Comparison of ENCODE assay signal across 8 mouse cellular contexts in genomic region chr10:8885201-8885600, GRCm38 (mm10). TPM values are rescaled to one million over a fixed set of nuclear protein-coding genes. Genes with fewer than 3 reads are reported as not detected.
A peak's percentile ranks its signal among the peaks of the same experiment; 100 is the strongest.
DNase-seq lines count a peak whose midpoint lies in the region; ATAC-seq and TF ChIP-seq lines count a peak whose summit lies in the region.

No protein-coding gene starts in this region.

- peak overlapping the region; percentile 93 for H3K4me3 ChIP-seq in megakaryocyte, embryonic 14.5 days (replicated peaks)
- H3K4me3 ChIP-seq in heart, embryonic 16.5 days (ENCODE audit: low read length): peak overlapping the region; percentile 63
- peak overlapping the region; percentile 69 for H3K4me3 ChIP-seq in liver, embryonic 16.5 days (ENCODE audit: low read depth, low read length)
- H3K4me3 ChIP-seq in small intestine, adult 2 months (ENCODE audit: low read depth, low read length): peak overlapping the region; percentile 81

- peak overlapping the region; percentile 78 for H3K4me2 ChIP-seq in heart, embryonic 16.5 days (ENCODE audit: low read depth, low read length)
- peak overlapping the region; percentile 66 for H3K4me2 ChIP-seq in liver, embryonic 16.5 days (ENCODE audit: low read depth, low read length)

- H3K27me3 ChIP-seq in megakaryocyte, embryonic 14.5 days (replicated peaks): peaks cover 31% of the 10 kb centered on the region
- H3K27me3 ChIP-seq in heart, embryonic 16.5 days (ENCODE audit: control insufficient read depth, insufficient read depth, low read length): no peaks in the 10 kb centered on the region
- peaks cover 18% of the 10 kb centered on the region for H3K27me3 ChIP-seq in liver, embryonic 16.5 days (ENCODE audit: control insufficient read depth, insufficient read depth, low read depth, low read length)
- H3K27me3 ChIP-seq in small intestine, adult 2 months (ENCODE audit: control insufficient read depth, insufficient read depth, low read length): no peaks in the 10 kb centered on the region

- TF ChIP-seq POLR2A in small intestine, adult 2 months (IDR thresholded peaks at IDR 0.05; ENCODE audit: low read depth, low read length): no peak

- ATAC-seq in megakaryocyte, adult 5-6 weeks (ENCODE audit: poor library complexity, severe bottlenecking): no peak
- ATAC-seq in heart, embryonic 16.5 days (replicated peaks; ENCODE audit: extremely low read depth, insufficient read depth, low FRiP score): no peak
- no peak for ATAC-seq in liver, embryonic 16.5 days (ENCODE audit: low read depth)
- ATAC-seq in granulocyte monocyte progenitor cell, adult 5-6 weeks (replicated peaks; ENCODE audit: poor library complexity, severe bottlenecking): no peak

- no peaks in the 10 kb centered on the region for H3K36me3 ChIP-seq in megakaryocyte, embryonic 14.5 days (replicated peaks; ENCODE audit: low read length)
- H3K36me3 ChIP-seq in heart, embryonic 16.5 days (ENCODE audit: control insufficient read depth, insufficient read depth): no peaks in the 10 kb centered on the region
- no peaks in the 10 kb centered on the region for H3K36me3 ChIP-seq in liver, embryonic 16.5 days (ENCODE audit: control insufficient read depth, insufficient read depth)
- no peaks in the 10 kb centered on the region for H3K36me3 ChIP-seq in small intestine, adult 2 months (ENCODE audit: control insufficient read depth, insufficient read depth, low read length)

- H3K9me3 ChIP-seq in megakaryocyte, embryonic 14.5 days: no peaks in the 10 kb centered on the region
- no peaks in the 10 kb centered on the region for H3K9me3 ChIP-seq in heart, embryonic 16.5 days (replicated peaks; ENCODE audit: control insufficient read depth, low read length)
- H3K9me3 ChIP-seq in liver, embryonic 16.5 days (replicated peaks; ENCODE audit: control insufficient read depth, low read length): no peaks in the 10 kb centered on the region

- peak overlapping the region; percentile 89 for H3K9ac ChIP-seq in heart, embryonic 16.5 days (ENCODE audit: low read length)
- H3K9ac ChIP-seq in liver, embryonic 16.5 days (ENCODE audit: low read depth, low read length): peak overlapping the region; percentile 64

- WGBS in heart, embryonic 16.5 days: 2% methylated on average over 11 of the region's 11 CpGs
- WGBS in liver, embryonic 16.5 days (ENCODE audit: insufficient replicate concordance): 5% methylated on average over 11 of the region's 11 CpGs
- 2% methylated on average over 11 of the region's 11 CpGs for WGBS in small intestine, adult 2 months

- peak overlapping the region; percentile 98 for H3K27ac ChIP-seq in heart, embryonic 16.5 days (ENCODE audit: low read length)
- H3K27ac ChIP-seq in liver, embryonic 16.5 days (ENCODE audit: low read length): peak overlapping the region; percentile 7; the same call in 1 of the 2 replicates
- H3K27ac ChIP-seq in small intestine, adult 2 months (ENCODE audit: insufficient read depth, low read depth, low read length): peak overlapping the region; percentile 94

- DNase-seq in gastrocnemius, postnatal 36 days: no peak
- DNase-seq in layer of hippocampus, postnatal 25 days (ENCODE audit: extremely low spot score in 1 of 2, low spot score in 1 of 2): no peak

- peaks cover 24% of the 10 kb centered on the region for H3K4me1 ChIP-seq in megakaryocyte, embryonic 14.5 days
- H3K4me1 ChIP-seq in heart, embryonic 16.5 days (ENCODE audit: control insufficient read depth, insufficient read depth, low read length): peaks cover 16% of the 10 kb centered on the region
- H3K4me1 ChIP-seq in liver, embryonic 16.5 days (ENCODE audit: control insufficient read depth, low read depth, low read length): no peaks in the 10 kb centered on the region; the same call in 1 of the 2 replicates
- H3K4me1 ChIP-seq in small intestine, adult 2 months (ENCODE audit: control insufficient read depth, insufficient read depth, insufficient read length, low read length): peaks cover 5% of the 10 kb centered on the region; the same call in 1 of the 2 replicates

- intact Hi-C loops in gastrocnemius, postnatal 36 days (cut with DNase I): no loop called here

- TF ChIP-seq CTCF in small intestine, adult 2 months (IDR thresholded peaks at IDR 0.05; ENCODE audit: extremely low read depth, insufficient read length, insufficient replicate concordance, low read depth, low read length): no peak

RNA-seq across cellular contexts. Expression of gene Sash1, which starts 0.7 kb away (rescaled TPM):
- 2.1 TPM in 1 of 2 replicates, not detected in the other for polyA plus RNA-seq in megakaryocyte, embryonic 14.5 days (2012; ENCODE audit: insufficient read depth, low replicate concordance)
- total RNA-seq in megakaryocyte, adult 5-6 weeks (2015): 5.6 and 6.3 TPM in 2 replicates
- total RNA-seq in megakaryocyte, adult 5-6 weeks (2017): 4.1 and 5.3 TPM in 2 replicates
- 2.6 and 3.8 TPM in 2 replicates for polyA plus RNA-seq in heart, embryonic 16.5 days (2015; fragmentation: Nextera tagmentation; extraction: Ambion mirVana)
- 0.60 and 0.92 TPM in 2 replicates for polyA plus RNA-seq in liver, embryonic 16.5 days (2015; fragmentation: Nextera tagmentation; extraction: Ambion mirVana)
- 10.2 and 19.9 TPM in 2 replicates for polyA plus RNA-seq in small intestine, adult 2 months (2012; rRNA removed)
- total RNA-seq in gastrocnemius, postnatal 36 days (2021): 10 to 100 TPM; 11.7 to 13.2 TPM
- 10 to 100 TPM; 76.8 to 79.4 TPM for total RNA-seq in layer of hippocampus, postnatal 25 days (2021)
- total RNA-seq in granulocyte monocyte progenitor cell, adult 5-6 weeks (2014; fragmentation: Nextera tagmentation): 1.9 and 2.4 TPM in 2 replicates
- 2.1 and 2.4 TPM in 2 replicates for total RNA-seq in granulocyte monocyte progenitor cell, adult 5-6 weeks (2017)

Comparison
In these comparisons a context has a peak if more than half of its experiments do, and no peak if none do; other contexts are left out.
1. H3K27ac ChIP-seq: peak in every context shown above with its lines; median percentile 98 in heart, embryonic 16.5 days; 94 in small intestine, adult 2 months; 7 in liver, embryonic 16.5 days.
2. RNA of gene Sash1, which starts 0.7 kb away (total RNA-seq): 76.8 to 79.4 TPM in layer of hippocampus, postnatal 25 days; 11.7 to 13.2 TPM in gastrocnemius, postnatal 36 days, 4.1 to 6.3 TPM in megakaryocyte, adult 5-6 weeks and 1.9 to 2.4 TPM in granulocyte monocyte progenitor cell, adult 5-6 weeks; every median in the first group is over 4 times any median in the second.
3. Peak in every context shown above with its lines, with median percentiles within 50 percentile points of each other: H3K4me3 ChIP-seq.